Mouse (Mus musculus): ENCODE measurements around the gene Lrrfip1.

Lrrfip1 gene

GRCm38 (mm10) chr1:90998891-90999611, 514 bp downstream of the Lrrfip1 start:
- under 1% methylated on average over 41 of the region's 41 CpGs for WGBS

GRCm38 (mm10) chr1:90999911-91000601, 1.5 kb downstream of the Lrrfip1 start:
- WGBS: 50% methylated on average over 10 of the region's 10 CpGs

GRCm38 (mm10) chr1:91001101-91001500, 2.6 kb downstream of the Lrrfip1 start:
- WGBS: 92% methylated on average over 3 of the region's 3 CpGs

- 83% methylated on average over 3 of the region's 3 CpGs for WGBS
Measured at GRCm38 (mm10) chr1:91001871-91002539, 3.5 kb downstream of the Lrrfip1 start.

- 73% methylated on average over 3 of the region's 3 CpGs for WGBS
Measured at GRCm38 (mm10) chr1:91002641-91003040, 4.1 kb downstream of the Lrrfip1 start.

GRCm38 (mm10) chr1:91003522-91004253, 5.2 kb downstream of the Lrrfip1 start:
- WGBS: 69% methylated on average over 8 of the region's 8 CpGs

- 87% methylated on average over 5 of the region's 5 CpGs for WGBS
Measured at GRCm38 (mm10) chr1:91006037-91006436, 7.5 kb downstream of the Lrrfip1 start.

- WGBS: 78% methylated on average over 9 of the region's 9 CpGs
Measured at GRCm38 (mm10) chr1:91006708-91007107, 8.2 kb downstream of the Lrrfip1 start.

GRCm38 (mm10) chr1:91008147-91008682, 9.7 kb downstream of the Lrrfip1 start:
- 94% methylated on average over 14 of the region's 14 CpGs for WGBS

- WGBS: 86% methylated on average over 9 of the region's 9 CpGs
Measured at GRCm38 (mm10) chr1:91008746-91009145, 10.2 kb downstream of the Lrrfip1 start.

GRCm38 (mm10) chr1:91009266-91009665, 10.7 kb downstream of the Lrrfip1 start:
- 81% methylated on average over 6 of the region's 6 CpGs for WGBS

- WGBS: 84% methylated on average over 7 of the region's 7 CpGs
Measured at GRCm38 (mm10) chr1:91010216-91010615, 11.7 kb downstream of the Lrrfip1 start.

- 87% methylated on average over 2 of the region's 2 CpGs for WGBS
Measured at GRCm38 (mm10) chr1:91010716-91011115, 12.2 kb downstream of the Lrrfip1 start.

- whole genome bisulfite sequencing: 81% methylated on average over 3 of the region's 3 CpGs
Measured at GRCm38 (mm10) chr1:91011336-91011735, 12.8 kb downstream of the Lrrfip1 start.

GRCm38 (mm10) chr1:91013803-91014202, 15.3 kb downstream of the Lrrfip1 start:
- WGBS: 74% methylated on average over 3 of the region's 3 CpGs

- WGBS: 75% methylated on average over 7 of the region's 7 CpGs
Measured at GRCm38 (mm10) chr1:91015571-91015970, 17.0 kb downstream of the Lrrfip1 start.

- 12% methylated on average over 20 of the region's 20 CpGs for WGBS
Measured at GRCm38 (mm10) chr1:91017111-91017758, 18.7 kb downstream of the Lrrfip1 start.

GRCm38 (mm10) chr1:91019346-91019745, 20.8 kb downstream of the Lrrfip1 start:
- 96% methylated on average over 2 of the region's 2 CpGs for WGBS

- WGBS: 65% methylated on average over 3 of the region's 3 CpGs
Measured at GRCm38 (mm10) chr1:91021304-91021703, 22.8 kb downstream of the Lrrfip1 start.

- WGBS: 41% methylated on average over 11 of the region's 11 CpGs
Measured at GRCm38 (mm10) chr1:91022157-91022895, 23.8 kb downstream of the Lrrfip1 start.
